Comparison of ENCODE assay signal across 27 mouse cellular contexts in genomic region chr6:84261483-84261882, GRCm38 (mm10).
A peak's percentile ranks its signal among the peaks of the same experiment; 100 is the strongest.
DNase-seq lines count a peak whose midpoint lies in the region; ATAC-seq and TF ChIP-seq lines count a peak whose summit lies in the region.
"Had no signal": no experiment of that assay in that cellular context is flagged by ENCODE, and none has a peak within 500 bp of the region (broad histone marks: within the 10 kb centered on the region; RNA-seq: fewer than 3 reads in every experiment).

No protein-coding gene starts in this region.

- no peak overlapping the region for H3K27ac ChIP-seq in gastrocnemius, adult 2 months
- no peak overlapping the region for H3K27ac ChIP-seq in kidney, postnatal 0 days
- no peak overlapping the region for H3K27ac ChIP-seq in lung, postnatal 0 days (ENCODE audit: low read length)
- H3K27ac ChIP-seq in limb, embryonic 10.5 days: peak overlapping the region; percentile 64
- H3K27ac ChIP-seq: forebrain, embryonic 15.5 days; heart, embryonic 13.5 days; hindbrain, embryonic 15.5 days; limb, embryonic 15.5 days; macrophage; neural tube, embryonic 15.5 days; stomach, embryonic 15.5 days had no signal

- H3K9ac ChIP-seq in kidney, postnatal 0 days (ENCODE audit: low read depth, low read length): no peak overlapping the region
- no peak overlapping the region for H3K9ac ChIP-seq in lung, postnatal 0 days (replicated peaks; ENCODE audit: low read depth)
- H3K9ac ChIP-seq: forebrain, embryonic 15.5 days; heart, embryonic 13.5 days; hindbrain, embryonic 15.5 days; limb, embryonic 15.5 days; neural tube, embryonic 15.5 days; stomach, embryonic 15.5 days had no signal

- DNase-seq in gastrocnemius, adult 2 months: no peak
- DNase-seq in gastrocnemius, postnatal 4 days (ENCODE audit: low spot score in 2 of 2): no peak
- no peak for DNase-seq in kidney, postnatal 0 days (ENCODE audit: low spot score)
- no peak for DNase-seq in kidney, postnatal 14 days
- DNase-seq in lung, postnatal 0 days (ENCODE audit: low spot score): no peak
- no peak for DNase-seq in lung, postnatal 10 days
- no peak for DNase-seq in limb, embryonic 10.5 days (ENCODE audit: low spot score)
- DNase-seq in frontal cortex, postnatal 25 days (ENCODE audit: low spot score in 2 of 2): no peak
- DNase-seq: adrenal gland, adult 2 months; adrenal gland, postnatal 36 days; cerebellum, adult 8-10 months; cerebellum, postnatal 25 days; gastrocnemius, postnatal 10 days; kidney, adult 8-10 months; kidney, postnatal 10 days; left cerebral cortex, postnatal 4 days; midbrain, embryonic 14.5 days; retina, postnatal 1 day; right cerebral cortex, postnatal 25 days; thymus, postnatal 25 days had no signal

- H3K36me3 ChIP-seq in kidney, postnatal 0 days (ENCODE audit: insufficient read depth, low read length): no peaks in the 10 kb centered on the region
- H3K36me3 ChIP-seq in lung, postnatal 0 days (ENCODE audit: insufficient read depth, low read length): no peaks in the 10 kb centered on the region
- no peaks in the 10 kb centered on the region for H3K36me3 ChIP-seq in limb, embryonic 10.5 days
- H3K36me3 ChIP-seq: forebrain, embryonic 15.5 days; heart, embryonic 13.5 days; hindbrain, embryonic 15.5 days; limb, embryonic 15.5 days; neural tube, embryonic 15.5 days; stomach, embryonic 15.5 days had no signal

- 90% methylated on average over 3 of the region's 3 CpGs for WGBS in kidney, postnatal 0 days
- WGBS in lung, postnatal 0 days: 84% methylated on average over 3 of the region's 3 CpGs
- 90% methylated on average over 3 of the region's 3 CpGs for WGBS in limb, embryonic 10.5 days

- intact Hi-C loops in gastrocnemius, adult 2 months (cut with DNase I): loop anchor here (2.0 to 10.0 kb wide), 3 partner anchors 55 to 1323 kb away; partner anchors contain the start of gene Alms1

- H3K9me3 ChIP-seq in kidney, postnatal 0 days (replicated peaks; ENCODE audit: low read length): no peaks in the 10 kb centered on the region
- H3K9me3 ChIP-seq in lung, postnatal 0 days (ENCODE audit: low read length): no peaks in the 10 kb centered on the region
- no peaks in the 10 kb centered on the region for H3K9me3 ChIP-seq in limb, embryonic 10.5 days (replicated peaks)
- H3K9me3 ChIP-seq: forebrain, embryonic 15.5 days; heart, embryonic 13.5 days; hindbrain, embryonic 15.5 days; limb, embryonic 15.5 days; neural tube, embryonic 15.5 days; stomach, embryonic 15.5 days had no signal

- no peak for ATAC-seq in kidney, postnatal 0 days (replicated peaks; ENCODE audit: low FRiP score, low read depth)
- no peak for ATAC-seq in lung, postnatal 0 days
- ATAC-seq: forebrain, embryonic 15.5 days had no signal

- H3K4me3 ChIP-seq in gastrocnemius, adult 2 months: no peak overlapping the region
- H3K4me3 ChIP-seq in kidney, postnatal 0 days (replicated peaks; ENCODE audit: low read depth, low read length): no peak overlapping the region
- no peak overlapping the region for H3K4me3 ChIP-seq in lung, postnatal 0 days (ENCODE audit: low read depth, low read length)
- no peak overlapping the region for H3K4me3 ChIP-seq in limb, embryonic 10.5 days
- H3K4me3 ChIP-seq: forebrain, embryonic 15.5 days; heart, embryonic 13.5 days; hindbrain, embryonic 15.5 days; limb, embryonic 15.5 days; neural tube, embryonic 15.5 days; stomach, embryonic 15.5 days had no signal

- TF ChIP-seq CTCF in gastrocnemius, adult 2 months (IDR thresholded peaks at IDR 0.05): peak; percentile 54
- TF ChIP-seq CTCF in kidney, postnatal 0 days (IDR thresholded peaks at IDR 0.05; ENCODE audit: low read depth): peak; percentile 49; the same call in 1 of the 2 replicates
- peak; percentile 49 for TF ChIP-seq CTCF in lung, postnatal 0 days (IDR thresholded peaks at IDR 0.05)

- H3K4me2 ChIP-seq in kidney, postnatal 0 days (ENCODE audit: low read length): no peak overlapping the region
- H3K4me2 ChIP-seq in lung, postnatal 0 days (replicated peaks; ENCODE audit: low read depth, low read length): no peak overlapping the region
- H3K4me2 ChIP-seq: forebrain, embryonic 15.5 days; heart, embryonic 13.5 days; hindbrain, embryonic 15.5 days; limb, embryonic 15.5 days; neural tube, embryonic 15.5 days; stomach, embryonic 15.5 days had no signal

- no peak for TF ChIP-seq EP300 in lung, postnatal 0 days (IDR thresholded peaks at IDR 0.05)

- no peaks in the 10 kb centered on the region for H3K27me3 ChIP-seq in kidney, postnatal 0 days (ENCODE audit: insufficient read depth, low read length)
- no peaks in the 10 kb centered on the region for H3K27me3 ChIP-seq in lung, postnatal 0 days (replicated peaks; ENCODE audit: insufficient read depth, low read length)
- no peaks in the 10 kb centered on the region for H3K27me3 ChIP-seq in limb, embryonic 10.5 days (ENCODE audit: low read depth, poor library complexity, severe bottlenecking)
- H3K27me3 ChIP-seq: forebrain, embryonic 15.5 days; hindbrain, embryonic 15.5 days; stomach, embryonic 15.5 days had no signal

- H3K4me1 ChIP-seq in kidney, postnatal 0 days (replicated peaks; ENCODE audit: insufficient read depth, low read length): no peaks in the 10 kb centered on the region
- no peaks in the 10 kb centered on the region for H3K4me1 ChIP-seq in lung, postnatal 0 days (ENCODE audit: insufficient read depth, low read depth, low read length)
- peaks cover 34% of the 10 kb centered on the region for H3K4me1 ChIP-seq in limb, embryonic 10.5 days
- H3K4me1 ChIP-seq: forebrain, embryonic 15.5 days; heart, embryonic 13.5 days; hindbrain, embryonic 15.5 days; stomach, embryonic 15.5 days had no signal
